Mouse (Mus musculus) kidney, adult 11 months (tissue): ENCODE measurements around the gene Gm17018.

Experiments used
- DNase-seq: peaks from one replicate; pipeline ENCODE4 v3.0.0; 2022

The Gm17018 gene

DNA sequence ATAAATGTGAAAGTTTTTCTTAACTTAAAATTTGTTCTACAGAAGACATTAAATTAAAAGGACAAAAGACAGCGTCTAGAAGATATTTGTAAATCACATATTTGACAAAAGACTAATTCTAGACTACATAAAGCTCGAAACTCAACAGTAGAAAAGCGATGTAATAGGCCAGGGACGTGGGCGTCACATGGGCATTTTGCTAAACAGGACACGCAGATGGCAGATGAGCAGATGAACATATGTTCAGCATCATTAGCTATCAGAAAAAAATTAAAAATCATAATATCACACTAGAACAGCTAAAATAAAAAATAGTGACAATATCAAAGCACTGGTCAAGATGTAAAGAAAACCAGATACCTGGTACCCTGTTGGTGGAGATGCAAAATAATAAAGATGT is 29.3 kb downstream of the Gm17018 start:
- no peak for DNase-seq

DNA sequence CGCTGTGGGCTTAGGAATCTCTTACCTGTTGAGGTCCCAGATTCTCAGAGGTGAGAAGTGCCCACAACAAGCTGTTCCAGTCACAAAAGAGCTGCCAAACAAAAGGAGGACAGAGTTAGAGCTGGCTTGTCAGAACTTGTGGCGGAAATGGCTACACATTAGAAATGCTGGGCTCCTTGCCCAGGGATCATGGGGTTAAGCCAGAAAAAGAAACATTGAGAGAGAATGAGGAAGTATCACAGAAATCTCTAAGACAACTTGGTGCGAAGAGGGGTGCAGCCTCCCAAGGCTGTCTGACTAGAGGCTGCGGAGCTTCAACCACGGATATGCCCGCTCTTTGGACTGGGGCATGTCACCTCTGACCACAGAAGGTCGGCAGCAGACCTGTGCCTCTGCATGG is 31.3 kb downstream of the Gm17018 start:
- DNase-seq, result peak; percentile 71

DNA sequence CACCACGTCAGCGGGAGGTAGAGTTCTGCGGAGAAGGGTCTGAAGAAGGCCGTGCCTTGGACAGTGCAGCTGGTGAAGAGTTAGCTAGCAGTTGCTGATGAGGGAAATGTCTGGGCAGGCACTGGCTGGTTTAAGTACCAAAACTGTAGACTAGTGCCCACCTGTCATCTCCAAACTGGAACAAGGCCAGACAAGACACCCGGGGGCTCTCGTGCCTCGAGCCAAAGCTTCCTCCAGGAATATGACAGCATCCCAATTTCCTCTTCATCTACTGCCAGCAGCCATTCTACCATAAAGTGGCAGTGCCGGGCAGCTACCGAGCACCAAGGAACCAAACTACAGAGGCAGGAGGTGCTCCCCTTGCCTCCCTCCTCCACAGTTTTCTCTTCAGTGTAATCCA is 32.5 kb downstream of the Gm17018 start:
- no peak for DNase-seq

DNA sequence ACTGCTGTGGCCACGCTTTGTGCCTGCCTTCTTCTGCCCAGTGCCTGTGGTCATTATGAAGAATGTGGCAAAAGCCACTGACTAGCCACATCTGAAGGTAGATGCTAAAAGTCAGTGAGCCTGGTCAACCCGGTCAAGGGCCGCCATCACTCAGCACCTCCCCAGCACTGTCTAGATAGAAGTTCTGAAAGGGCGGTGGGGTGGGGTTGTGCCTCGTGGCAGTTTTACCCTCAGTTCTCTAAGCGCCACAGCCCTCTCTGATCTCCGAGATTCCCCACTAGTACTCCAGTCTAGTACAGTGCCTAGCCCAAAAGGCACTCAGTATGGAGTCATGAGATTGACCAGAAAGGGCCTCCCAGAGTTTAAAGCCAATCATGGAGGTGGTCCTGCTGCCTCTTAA is 33.7 kb downstream of the Gm17018 start:
- DNase-seq, result no peak

DNA sequence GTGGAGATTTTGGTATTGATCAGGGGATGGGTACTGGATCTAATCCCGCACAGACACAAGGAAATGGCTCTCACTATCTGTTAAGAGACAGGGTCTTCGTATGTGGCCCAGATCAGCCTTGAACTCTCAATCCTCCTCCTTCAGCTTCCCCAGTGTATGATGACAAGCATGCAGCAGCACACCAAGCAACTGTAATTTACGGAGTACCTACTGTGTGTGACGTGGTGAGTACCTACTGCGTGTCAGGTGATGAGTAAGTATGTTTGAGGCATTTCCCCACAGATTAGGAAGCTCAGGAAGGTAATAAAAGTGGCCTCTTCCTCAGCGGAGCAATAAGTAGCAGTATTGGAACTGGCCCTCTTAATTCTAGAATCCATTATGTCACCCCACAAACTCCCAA is 35.1 kb downstream of the Gm17018 start:
- no peak for DNase-seq

DNA sequence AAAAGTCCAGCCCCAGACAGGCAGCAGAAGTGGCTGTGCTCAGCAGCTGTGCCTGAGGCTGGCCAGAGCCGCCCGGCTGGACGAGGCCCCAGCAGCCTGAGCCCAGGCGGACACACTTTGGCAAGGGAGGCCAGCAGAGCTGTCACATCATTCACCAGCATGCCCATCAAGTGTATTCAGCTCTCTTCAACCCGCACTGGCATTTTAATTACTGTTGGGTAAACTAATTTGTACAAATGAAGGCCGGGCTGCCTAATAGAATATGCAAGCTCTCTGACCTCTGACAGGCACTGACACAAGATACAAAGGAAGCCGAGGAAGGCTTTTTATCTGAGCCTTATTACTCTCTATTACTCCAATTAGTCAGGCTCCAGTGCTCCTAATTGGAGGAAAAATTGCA is 35.6 kb downstream of the Gm17018 start:
- DNase-seq, result no peak

DNA sequence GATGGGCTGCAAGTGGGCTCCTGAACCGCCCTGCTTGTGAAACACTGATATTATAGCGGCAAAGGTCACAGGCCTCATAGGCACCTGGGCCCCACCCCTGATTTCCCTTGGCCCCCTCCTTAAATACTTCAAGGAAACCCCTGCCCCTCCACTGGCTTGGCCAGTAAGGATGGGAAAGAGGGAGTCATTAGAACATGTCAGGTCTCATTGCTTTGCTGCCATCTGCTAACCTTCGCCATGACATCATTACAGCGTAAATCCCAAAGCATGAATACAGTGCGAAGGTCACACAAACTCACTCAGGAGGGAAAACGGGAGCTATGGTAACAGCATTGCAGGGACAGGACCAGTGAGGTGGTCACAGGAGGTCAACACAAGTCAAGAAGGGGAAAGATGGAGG is 36.0 kb downstream of the Gm17018 start:
- no peak for DNase-seq

DNA sequence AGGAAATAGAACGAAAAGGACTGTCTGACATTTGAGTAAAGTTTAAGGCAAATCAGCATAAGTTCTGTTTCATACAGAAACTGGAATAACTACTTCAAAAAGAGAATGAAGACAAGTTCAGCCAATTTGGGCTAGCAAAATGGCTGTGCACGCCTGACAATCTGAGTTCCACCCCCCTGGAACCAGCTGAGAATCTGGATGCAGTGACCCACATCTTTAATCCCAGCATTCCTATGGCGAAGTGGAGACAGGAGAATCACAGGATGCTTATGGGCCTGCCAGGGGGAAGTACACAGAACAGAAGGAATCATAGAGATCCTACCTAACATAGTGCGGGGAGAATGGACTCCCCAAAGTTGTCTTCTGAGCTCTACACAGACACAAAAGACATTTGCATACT is 36.7 kb downstream of the Gm17018 start:
- DNase-seq, result no peak

DNA sequence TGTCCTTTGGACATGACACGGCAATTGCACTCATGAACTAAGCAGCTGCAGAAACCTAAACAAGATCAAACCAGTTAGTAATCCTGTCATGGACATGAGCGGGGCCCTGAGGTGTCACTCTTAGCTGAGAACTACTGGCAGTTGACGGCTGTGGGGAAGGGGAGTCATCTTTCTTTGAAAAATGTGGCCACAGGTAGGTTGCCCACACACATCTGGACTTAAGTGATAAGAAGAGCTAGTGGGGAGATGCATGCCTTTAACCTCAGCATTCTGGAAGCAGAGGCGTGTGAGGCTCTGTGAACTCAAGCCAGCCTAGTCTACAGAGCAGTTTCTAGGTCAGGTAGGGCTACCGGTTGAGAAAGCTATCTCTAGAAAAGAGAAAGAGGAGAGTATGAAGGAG is 42.2 kb downstream of the Gm17018 start:
- DNase-seq, result no peak

DNA sequence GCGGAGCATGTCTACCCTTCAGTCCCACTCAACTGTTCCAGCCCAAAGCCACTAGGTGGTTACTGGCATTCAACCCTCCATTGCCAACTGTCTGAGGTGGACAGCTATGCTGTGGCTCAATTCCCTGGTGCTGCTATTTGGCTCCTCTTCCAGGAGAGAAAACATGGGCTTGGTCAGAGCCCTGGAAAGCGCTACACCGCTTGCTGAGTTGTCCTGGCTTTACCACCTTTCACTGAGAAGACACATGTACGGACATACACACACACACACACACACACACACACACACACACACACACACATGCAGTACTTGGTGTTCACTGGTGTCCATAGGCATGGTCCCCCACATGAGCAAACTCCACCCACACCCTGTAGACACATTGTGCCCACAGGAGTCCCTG is 46.3 kb downstream of the Gm17018 start:
- DNase-seq, result no peak

DNA sequence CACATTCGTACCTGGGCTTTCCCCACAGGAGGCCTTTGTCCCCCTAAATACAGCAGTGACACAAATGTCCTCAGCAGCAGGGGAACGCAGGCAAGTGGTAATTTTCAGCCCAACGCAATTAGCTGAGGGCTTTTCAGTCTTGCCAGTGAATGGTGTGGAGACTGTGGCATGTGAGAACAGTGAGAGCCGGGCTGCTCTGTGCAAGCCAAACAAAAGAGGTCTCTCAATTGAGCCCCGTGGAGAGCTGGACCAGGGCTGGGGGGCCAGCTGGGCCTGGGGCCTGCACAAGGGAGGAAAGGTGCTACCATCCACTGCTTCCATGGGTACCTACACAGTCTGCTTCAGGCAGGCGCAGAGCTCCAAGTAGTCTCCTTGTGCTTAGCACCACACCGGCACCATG is 47.1 kb downstream of the Gm17018 start:
- no peak for DNase-seq

DNA sequence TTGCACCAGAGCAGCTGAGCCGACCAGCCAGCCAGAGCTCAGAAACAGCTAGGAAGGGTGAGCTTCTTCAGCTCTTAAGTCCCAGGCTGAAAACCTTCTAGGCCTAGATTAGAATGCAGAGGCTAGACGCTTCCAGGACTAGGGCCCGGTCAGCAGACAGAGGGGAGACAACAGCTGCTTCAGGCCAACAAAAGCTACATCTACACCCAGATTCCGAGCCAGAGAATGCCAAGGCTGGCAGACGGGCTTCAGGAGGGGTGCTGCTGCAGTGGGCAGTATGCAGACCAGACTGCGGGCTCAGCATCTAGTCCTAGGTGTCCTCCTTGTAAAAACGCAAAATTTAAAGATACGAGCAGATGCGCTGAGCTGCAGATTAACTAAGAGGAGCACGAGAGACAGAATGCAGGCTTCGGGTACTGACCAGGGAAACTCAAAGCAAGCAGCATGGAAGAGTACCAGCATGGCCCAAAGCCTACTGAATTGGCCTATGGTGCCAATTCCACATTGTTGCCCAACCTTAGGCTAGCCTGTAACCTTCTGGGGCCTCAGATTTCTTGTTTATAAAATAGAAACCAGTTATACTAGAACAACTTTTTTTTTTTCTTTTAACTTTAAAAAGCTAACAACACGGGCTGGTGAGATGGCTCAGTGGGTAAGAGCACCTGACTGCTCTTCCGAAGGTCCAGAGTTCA is 48.4 kb downstream of the Gm17018 start:
- no peak for DNase-seq

DNA sequence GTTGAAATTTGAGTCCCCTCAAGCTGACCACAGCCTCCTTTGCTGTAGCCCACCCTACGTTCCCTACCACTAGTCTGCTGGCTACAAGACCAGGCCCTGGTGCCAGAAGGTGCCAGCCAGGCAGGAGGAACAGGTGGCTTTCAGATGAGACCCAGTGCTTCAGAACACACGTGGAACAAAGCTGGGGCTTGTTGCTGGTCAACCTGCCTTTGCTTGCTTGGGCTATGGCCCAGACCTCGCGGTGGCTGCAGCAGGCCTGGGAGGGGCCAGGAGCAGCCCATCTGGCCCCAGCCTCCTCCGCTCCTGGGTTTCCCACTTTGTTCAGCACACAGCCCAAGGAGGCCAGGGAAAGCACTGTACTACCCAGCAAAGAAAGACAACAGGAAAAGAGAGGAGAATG is 50.4 kb downstream of the Gm17018 start:
- DNase-seq, result no peak

DNA sequence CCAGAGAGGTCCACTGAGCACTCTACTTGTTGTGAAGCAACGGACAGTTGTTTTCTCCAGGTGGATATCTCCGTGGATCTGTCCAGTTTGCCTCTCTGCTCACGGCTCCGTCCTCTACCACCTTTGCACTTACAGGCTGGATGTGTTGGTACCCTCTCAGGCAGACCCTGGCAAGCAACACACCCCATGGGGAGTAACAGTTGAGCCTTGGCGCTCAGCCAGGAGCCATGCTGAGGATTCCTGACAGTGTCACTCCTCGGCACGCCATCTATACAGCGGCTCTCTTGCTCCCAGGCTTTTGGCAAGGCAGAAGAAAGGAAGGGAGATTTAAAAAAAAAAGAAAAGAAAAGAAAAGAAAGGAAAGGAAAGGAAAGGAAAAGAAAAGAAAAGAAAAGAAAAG is 54.0 kb downstream of the Gm17018 start:
- no peak for DNase-seq

DNA sequence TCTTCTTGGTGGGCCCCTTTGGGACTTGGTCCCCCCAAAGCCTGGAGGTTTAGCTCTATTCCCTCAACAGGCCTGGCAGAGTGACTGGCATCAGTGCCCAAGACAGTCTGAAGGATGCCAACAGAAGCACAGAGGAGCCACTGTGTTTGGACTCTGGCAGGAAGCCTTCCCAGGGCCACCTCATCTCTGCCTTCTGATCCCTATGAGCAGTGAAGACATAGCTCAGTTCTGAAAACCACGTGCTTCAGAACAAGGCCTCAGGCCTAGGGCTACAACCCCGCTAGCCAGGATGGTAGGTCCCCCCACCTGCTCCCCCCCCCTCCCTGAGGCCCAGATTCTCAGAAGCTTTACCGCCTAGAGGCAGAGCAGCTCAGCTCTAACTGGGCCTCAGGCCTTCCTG is 54.5 kb downstream of the Gm17018 start:
- DNase-seq, result no peak

DNA sequence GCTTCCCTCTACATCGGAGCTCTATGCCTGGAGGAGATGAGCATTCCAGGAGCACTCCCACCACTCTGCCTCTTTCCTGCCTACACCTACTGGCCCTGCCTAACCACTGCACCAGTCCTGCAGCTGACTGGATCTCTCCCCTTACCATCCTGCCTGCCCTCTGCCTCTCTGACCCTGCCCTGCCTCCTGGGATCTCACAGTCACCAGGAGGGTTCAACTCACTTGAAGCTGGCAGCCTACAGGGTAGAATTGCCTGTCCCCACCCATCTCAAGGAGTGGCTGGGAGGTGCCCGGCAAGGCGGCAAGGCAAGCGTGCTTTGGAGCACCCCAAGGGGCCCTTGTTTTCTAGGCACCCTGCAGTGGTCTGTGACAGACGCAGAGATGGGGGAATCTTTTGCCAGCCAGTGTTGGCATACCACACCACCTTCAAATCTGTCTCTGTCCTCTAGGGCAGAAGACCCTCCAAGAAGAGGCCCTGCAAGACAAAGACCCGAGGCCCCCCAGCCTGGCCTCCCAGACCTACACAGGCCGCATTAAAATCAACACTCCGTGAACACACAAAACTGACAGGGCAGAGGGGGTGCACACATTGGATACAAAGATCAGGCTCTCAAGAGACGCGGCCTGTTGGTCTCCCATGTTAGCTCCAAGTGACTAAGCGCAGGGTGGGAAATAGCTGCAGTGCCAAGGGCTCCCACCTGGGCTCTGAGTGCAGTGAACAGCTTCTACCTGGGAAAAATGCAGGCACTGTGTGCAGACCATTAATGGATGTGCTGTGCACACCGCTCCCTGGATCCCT is 55.2 kb downstream of the Gm17018 start:
- no peak for DNase-seq

DNA sequence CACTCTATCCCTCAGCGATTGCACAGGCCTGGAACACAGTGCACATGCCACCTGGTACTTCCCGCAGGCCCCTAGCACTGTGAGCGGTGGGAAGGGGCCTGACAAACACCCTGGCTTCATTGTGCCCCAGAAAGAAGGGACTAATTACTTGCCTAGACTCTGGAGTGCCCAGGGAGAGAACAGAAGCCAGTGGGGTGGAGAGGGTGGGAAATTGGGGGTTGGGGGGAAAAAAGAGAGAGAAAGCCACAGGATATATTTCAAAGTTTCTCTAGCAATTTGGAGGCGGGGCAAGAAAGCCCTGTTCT is 55.8 kb downstream of the Gm17018 start:
- DNase-seq, result no peak

DNA sequence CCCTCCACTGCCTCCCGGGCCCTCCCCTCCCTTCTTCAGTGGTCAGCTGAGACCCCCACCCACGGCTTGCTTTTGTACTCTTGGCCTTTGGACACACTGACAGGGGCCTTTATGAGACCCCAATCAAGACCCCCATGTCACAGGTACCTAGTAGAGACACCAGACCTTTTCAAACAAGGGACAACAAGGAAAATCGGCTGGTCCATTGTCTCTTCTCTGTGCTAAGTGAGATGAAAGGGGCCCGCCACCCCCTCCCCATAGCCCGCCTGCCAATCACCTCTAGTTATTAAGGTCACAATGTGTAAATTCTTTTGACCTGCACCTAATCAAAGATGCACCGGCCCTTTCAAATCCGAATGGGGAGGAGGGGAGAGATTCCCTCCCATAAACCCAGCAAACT is 56.3 kb downstream of the Gm17018 start:
- DNase-seq, result no peak

DNA sequence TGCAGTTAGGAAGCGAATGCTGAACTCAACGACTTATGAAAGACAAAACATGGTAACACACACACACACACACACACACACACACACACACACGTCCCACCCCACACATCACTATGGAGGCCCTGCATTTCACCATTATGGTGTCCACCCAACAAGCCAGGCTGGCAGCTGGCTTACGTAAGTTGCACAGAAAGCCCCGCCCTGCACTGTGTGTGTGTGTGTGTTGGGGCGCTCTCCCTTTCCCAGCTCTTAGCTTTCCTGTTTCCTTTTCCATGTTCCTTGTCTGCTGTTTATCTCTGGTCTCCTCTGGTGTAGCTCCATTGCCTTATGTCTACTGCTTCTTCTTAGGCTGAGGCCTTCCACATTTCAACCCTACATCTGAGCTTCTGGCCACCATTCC is 57.8 kb downstream of the Gm17018 start:
- DNase-seq, result no peak

DNA sequence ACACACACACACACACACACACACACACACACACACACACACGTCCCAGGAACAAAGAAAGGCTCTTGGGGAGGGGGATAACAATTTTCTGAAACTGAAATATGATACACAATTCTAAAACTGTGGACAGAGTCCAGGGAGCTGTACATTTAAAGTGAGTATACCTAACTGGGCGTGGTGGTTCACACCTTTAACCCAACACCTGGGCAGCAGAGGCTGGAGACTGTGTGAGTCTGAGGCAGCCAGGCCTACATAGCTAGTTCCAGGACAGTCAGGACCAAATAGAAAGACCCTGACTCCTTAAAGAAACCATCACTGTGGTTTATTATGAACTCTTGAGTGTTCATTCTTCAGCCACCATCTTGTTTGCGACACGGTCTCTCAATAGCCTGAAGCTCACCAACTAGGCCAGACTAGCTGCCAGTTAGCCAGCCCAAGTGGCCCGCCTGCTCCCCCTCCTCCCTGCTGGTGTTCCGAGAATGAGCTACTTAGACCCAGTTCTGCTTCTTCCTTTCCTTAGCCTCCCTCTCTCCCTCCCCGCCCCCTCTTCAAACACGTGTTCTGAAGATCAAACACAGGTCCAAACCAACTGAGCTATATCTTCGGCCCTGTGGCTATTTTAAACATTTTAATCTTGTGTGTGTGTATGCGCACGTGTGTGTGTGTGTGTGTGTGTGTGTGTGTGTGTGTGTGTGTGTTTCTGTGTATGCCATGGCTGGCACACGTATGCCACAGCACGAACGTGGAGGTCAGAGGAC is 59.5 kb downstream of the Gm17018 start:
- DNase-seq, result no peak

DNA sequence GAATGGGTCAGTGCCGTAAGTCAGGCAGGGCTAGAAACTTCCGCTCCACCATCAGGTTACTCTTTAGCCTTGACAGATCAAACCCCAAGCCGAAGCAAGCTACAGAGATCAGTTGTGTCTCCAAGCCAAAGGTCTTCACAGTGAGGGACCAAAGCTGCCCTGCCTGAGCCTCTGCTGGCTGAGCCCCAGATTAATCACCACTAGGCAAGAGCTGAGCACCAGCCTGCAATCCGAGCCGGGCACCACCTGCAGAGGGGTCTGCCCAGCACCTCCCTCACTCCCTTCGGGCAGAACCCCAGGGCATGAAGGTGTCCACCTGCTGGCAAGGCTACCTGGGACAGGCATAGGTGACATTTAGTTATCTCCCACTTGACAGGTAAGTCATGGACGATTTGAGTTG is 60.6 kb downstream of the Gm17018 start:
- DNase-seq, result peak; percentile 8

DNA sequence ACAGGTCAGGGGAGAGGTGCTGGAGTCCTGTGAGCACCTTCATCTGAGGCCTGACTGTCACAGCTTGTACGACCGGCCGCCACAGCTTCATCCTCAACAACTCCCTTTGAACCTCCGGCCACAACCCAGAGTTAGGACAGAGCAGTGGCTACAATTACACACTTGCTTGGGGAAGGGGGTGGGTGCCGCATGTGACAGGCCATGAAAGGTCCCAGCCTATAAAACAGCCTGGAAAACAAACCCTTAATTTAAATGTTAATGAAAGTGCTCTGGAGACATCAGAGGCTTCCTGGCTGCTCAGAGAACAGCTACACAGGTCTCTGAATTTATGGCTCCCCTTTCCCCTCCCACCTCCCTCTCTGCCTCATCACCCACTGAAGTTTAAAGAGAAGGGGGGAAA is 61.7 kb downstream of the Gm17018 start:
- no peak for DNase-seq

DNA sequence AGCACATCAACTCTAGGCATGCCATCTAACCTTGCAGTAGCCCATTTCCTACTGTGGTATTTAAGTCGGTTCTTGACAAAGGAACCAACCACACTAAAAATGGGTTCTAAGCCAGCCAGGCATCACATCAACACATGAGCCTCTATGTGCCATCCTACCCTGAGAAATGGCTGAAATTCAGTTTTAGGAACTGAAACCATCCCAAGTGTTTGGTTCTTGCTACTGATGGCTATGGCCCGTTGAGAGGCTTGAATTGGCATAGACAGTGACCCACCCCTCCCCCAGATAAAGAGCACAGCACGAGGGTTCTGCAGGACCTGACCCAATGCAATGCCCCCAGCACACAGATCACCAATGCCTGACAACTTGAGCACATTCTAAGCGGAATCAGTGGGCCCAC is 63.3 kb downstream of the Gm17018 start:
- DNase-seq, result no peak

DNA sequence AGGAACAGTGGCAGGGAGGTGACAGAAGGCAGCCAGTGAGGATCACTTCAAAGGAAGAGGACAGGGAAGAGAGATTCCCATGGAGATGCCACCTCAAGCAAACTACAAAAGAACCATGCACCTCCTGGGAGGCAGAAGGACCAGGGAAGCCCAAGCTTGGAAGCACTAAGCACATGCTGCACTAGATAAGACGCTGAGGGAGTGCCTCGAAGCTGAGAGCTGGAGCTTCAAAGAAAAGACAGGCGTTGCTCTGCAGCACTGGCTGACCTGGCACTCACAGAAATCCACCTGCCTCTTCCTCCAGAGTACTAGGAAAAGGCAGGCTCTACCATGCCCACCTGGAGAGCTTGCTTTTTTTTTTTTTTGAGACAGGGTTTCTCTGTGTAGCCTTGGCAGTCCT is 66.6 kb downstream of the Gm17018 start:
- DNase-seq, result no peak
